Mouse (Mus musculus): ENCODE results near the gene Phpt1. TPM values are rescaled to one million over a fixed set of nuclear protein-coding genes. Genes with fewer than 3 reads are reported as not detected.

Phpt1 gene
- polyA plus RNA-seq, 1 experiment from 2014 or later, result 209 TPM

DNA sequence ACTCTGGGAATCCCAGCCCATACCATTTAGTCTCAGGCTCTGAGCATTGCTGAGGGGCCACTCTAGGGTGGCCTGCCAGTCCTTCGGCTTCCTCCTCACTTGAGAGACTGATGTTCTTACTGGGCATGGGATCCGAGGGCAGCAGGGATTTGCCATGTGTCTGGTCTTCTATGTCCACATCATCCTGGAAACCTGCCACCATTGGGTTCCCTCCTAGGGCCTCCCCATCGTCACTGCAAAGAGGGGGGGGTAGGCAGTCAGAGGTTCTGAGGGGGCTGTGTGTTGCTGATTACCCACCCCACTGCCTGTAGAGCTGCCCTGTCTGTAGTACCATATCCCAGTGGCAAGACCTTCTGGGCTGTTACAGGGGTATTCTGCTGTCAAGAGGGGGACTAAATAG, 10.6 kb upstream of the Phpt1 start:
- no peak for ATAC-seq (ENCODE audit: low read depth)
- no peak overlapping the region for H3K9ac ChIP-seq (replicated peaks; ENCODE audit: low read depth, low read length)
- 94% methylated on average over 3 of the region's 3 CpGs for WGBS
- H3K4me3 ChIP-seq (ENCODE audit: low read depth, low read length), result no peak overlapping the region
- H3K9me3 ChIP-seq (ENCODE audit: control insufficient read depth, low read length), result no peaks in the 10 kb centered on the region
- no peak overlapping the region for H3K27ac ChIP-seq (ENCODE audit: low read depth, low read length)
- peaks cover 14% of the 10 kb centered on the region for H3K36me3 ChIP-seq (ENCODE audit: control insufficient read depth, insufficient read depth, low read length)
- no peak overlapping the region for H3K4me2 ChIP-seq (ENCODE audit: low read depth, low read length)
- peaks cover 23% of the 10 kb centered on the region for H3K4me1 ChIP-seq (ENCODE audit: control insufficient read depth, insufficient read depth, low read length)
- peaks cover under 1% of the 10 kb centered on the region; the same call in 1 of the 2 replicates for H3K27me3 ChIP-seq (ENCODE audit: control insufficient read depth, insufficient read depth, low read length)

DNA sequence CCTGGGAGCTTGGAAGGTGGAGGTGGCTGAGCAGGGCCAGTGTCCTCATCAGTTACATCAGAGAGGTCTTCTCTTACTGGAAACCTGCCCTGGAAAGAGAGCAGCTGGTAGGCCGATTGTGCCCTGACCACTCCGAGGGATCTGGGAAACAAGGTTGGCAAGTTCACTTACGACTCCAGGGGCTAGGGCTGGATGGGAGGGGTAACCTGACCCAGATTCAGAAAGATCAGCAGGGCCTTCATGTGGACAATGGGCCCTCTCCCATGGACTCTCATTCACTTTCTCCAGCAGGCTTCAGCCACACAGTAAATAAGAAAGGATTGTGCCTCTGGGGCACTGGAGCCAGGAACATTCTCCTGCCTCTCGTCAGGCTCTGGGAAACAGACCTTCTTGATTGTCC, 9.8 kb upstream of the Phpt1 start:
- Histone ChIP-seq H3K9me3 (ENCODE audit: control insufficient read depth, low read length) (no peaks in the 10 kb centered on the region), H3K4me2 (ENCODE audit: low read depth, low read length) (no peak overlapping the region), H3K4me3 (ENCODE audit: low read depth, low read length) (no peak overlapping the region), H3K27ac (ENCODE audit: low read depth, low read length) (no peak overlapping the region), H3K27me3 (ENCODE audit: control insufficient read depth, insufficient read depth, low read length) (peaks cover 8% of the 10 kb centered on the region), H3K4me1 (ENCODE audit: control insufficient read depth, insufficient read depth, low read length) (peaks cover 30% of the 10 kb centered on the region), H3K36me3 (ENCODE audit: control insufficient read depth, insufficient read depth, low read length) (peaks cover 7% of the 10 kb centered on the region; the same call in 1 of the 2 replicates), H3K9ac (replicated peaks; ENCODE audit: low read depth, low read length) (no peak overlapping the region)
- ATAC-seq (ENCODE audit: low read depth), result no peak
- WGBS, result 85% methylated on average over 4 of the region's 4 CpGs

DNA sequence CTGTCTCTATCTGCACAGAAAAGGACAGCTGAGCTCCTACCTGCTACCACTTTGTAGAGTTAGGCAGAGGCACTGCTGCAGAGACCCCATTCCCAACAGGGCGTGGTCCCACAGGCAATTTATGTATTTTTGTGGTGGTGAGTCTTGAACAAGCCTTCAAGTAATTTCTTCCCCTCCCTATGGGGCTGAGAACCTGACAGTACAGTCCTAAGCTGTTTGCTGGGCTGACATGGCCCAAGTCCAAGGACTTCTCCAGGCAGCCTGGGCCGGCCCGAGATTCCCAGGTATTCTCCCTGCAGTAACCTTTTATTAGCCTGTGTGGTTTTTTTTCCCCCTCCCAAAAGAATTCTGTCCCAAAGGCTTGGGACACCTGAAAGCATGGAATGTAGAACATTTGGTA, 9.1 kb upstream of the Phpt1 start:
- no peak for ATAC-seq (ENCODE audit: low read depth)
- H3K27ac ChIP-seq (ENCODE audit: low read depth, low read length), result no peak overlapping the region
- H3K4me1 ChIP-seq (ENCODE audit: control insufficient read depth, insufficient read depth, low read length), result peaks cover 33% of the 10 kb centered on the region
- H3K9ac ChIP-seq (replicated peaks; ENCODE audit: low read depth, low read length), result no peak overlapping the region
- peaks cover 15% of the 10 kb centered on the region for H3K27me3 ChIP-seq (ENCODE audit: control insufficient read depth, insufficient read depth, low read length)
- H3K36me3 ChIP-seq (ENCODE audit: control insufficient read depth, insufficient read depth, low read length), result peaks cover 7% of the 10 kb centered on the region; the same call in 1 of the 2 replicates
- no peaks in the 10 kb centered on the region for H3K9me3 ChIP-seq (ENCODE audit: control insufficient read depth, low read length)
- no peak overlapping the region for H3K4me2 ChIP-seq (ENCODE audit: low read depth, low read length)
- WGBS, result 93% methylated on average over 3 of the region's 3 CpGs
- H3K4me3 ChIP-seq (ENCODE audit: low read depth, low read length), result no peak overlapping the region

DNA sequence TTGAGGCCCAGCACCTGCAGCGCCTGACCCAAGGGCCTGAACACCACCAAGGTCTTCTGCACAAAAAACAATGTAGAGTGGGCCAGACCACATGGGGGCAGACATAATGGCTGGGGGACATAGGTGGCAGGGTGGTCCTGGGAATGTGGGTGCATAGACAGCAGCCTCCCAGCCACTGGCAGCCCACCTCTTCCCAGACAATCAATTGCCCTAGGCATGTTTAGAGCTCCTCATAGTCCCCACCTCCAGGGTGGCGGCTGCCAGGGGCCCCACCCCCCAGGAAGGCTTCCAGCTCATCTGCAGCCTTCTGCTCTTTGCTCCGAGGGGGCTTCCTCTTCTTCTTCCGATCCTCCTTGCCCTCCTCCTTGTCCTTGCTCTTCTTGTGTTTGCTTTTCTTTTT, 8.5 kb upstream of the Phpt1 start:
- Histone ChIP-seq H3K4me1 (ENCODE audit: control insufficient read depth, insufficient read depth, low read length) (peaks cover 33% of the 10 kb centered on the region), H3K4me2 (ENCODE audit: low read depth, low read length) (no peak overlapping the region), H3K9me3 (ENCODE audit: control insufficient read depth, low read length) (no peaks in the 10 kb centered on the region), H3K36me3 (ENCODE audit: control insufficient read depth, insufficient read depth, low read length) (peaks cover 10% of the 10 kb centered on the region; the same call in 1 of the 2 replicates), H3K27ac (ENCODE audit: low read depth, low read length) (peak overlapping the region; percentile 62; the same call in 1 of the 2 replicates), H3K4me3 (ENCODE audit: low read depth, low read length) (no peak overlapping the region), H3K9ac (replicated peaks; ENCODE audit: low read depth, low read length) (no peak overlapping the region), H3K27me3 (ENCODE audit: control insufficient read depth, insufficient read depth, low read length) (peaks cover 21% of the 10 kb centered on the region)
- WGBS, result 68% methylated on average over 4 of the region's 4 CpGs
- no peak for ATAC-seq (ENCODE audit: low read depth)

DNA sequence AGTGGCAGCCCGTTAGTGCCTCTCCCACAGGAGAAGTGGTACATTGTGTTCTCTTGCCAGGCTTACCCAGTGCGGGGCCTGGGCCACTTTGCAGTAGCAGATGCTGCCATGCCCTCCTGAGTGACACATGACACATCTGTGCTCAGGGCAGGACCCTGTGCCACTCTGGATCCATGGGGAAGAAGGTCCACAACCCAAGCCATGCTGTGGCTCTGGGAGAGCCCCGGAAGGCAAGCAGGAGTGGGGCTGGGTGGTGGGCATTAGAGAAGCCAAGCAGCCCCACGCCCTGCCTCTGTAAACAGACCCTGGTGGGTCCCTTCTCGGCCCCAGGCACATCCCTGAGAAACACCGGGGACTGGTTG, 8.1 kb upstream of the Phpt1 start:
- 70% methylated on average over 6 of the region's 6 CpGs for WGBS
- Histone ChIP-seq H3K36me3 (ENCODE audit: control insufficient read depth, insufficient read depth, low read length) (peaks cover 10% of the 10 kb centered on the region; the same call in 1 of the 2 replicates), H3K9ac (replicated peaks; ENCODE audit: low read depth, low read length) (no peak overlapping the region)

DNA sequence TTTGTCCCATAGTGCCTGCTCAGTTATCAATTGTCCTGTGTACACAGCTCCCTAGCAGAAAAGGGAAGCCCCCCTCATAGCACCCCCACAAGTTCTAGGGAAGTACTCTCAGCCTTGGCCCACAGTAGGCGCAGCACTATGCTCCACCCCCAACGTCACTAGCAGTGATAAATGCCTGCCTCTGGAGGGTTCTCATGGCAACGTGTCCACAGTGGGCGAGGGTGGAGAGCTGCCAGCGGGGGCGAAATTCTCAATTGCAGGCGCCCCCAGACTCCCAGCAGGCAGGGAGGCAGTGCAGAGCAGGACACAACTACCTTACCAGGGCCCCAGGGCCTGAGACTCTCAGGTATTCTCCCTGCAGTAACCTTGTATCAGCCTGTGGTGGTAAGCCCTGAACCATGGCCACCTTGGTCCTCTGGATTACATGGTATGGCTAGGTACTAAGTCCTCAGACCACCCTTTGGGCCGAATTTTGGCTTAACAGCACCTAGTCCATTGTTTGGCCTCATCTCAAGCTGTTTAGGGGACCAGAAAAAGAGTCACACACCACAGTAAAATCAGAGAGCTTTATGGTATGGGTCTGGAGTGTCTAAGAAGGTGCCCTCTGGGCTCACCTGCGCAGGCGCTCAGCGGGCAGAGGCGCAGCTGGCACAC, 7.6 kb upstream of the Phpt1 start:
- WGBS, result 27% methylated on average over 12 of the region's 12 CpGs
- ATAC-seq (ENCODE audit: low read depth), result peak; percentile 42
- peaks cover 10% of the 10 kb centered on the region; the same call in 1 of the 2 replicates for H3K36me3 ChIP-seq (ENCODE audit: control insufficient read depth, insufficient read depth, low read length)
- no peak overlapping the region for H3K9ac ChIP-seq (replicated peaks; ENCODE audit: low read depth, low read length)
- H3K4me3 ChIP-seq (ENCODE audit: low read depth, low read length), result no peak overlapping the region
- H3K27me3 ChIP-seq (ENCODE audit: control insufficient read depth, insufficient read depth, low read length), result peaks cover 30% of the 10 kb centered on the region
- no peaks in the 10 kb centered on the region for H3K9me3 ChIP-seq (ENCODE audit: control insufficient read depth, low read length)
- H3K4me2 ChIP-seq (ENCODE audit: low read depth, low read length), result no peak overlapping the region; the same call in 1 of the 2 replicates
- peak overlapping the region; percentile 62 for H3K27ac ChIP-seq (ENCODE audit: low read depth, low read length)
- peaks cover 38% of the 10 kb centered on the region for H3K4me1 ChIP-seq (ENCODE audit: control insufficient read depth, insufficient read depth, low read length)

More for the DNA sequence above, 8.1 kb upstream of the Phpt1 start:
- Histone ChIP-seq H3K27ac (ENCODE audit: low read depth, low read length) (peak overlapping the region; percentile 62), H3K4me1 (ENCODE audit: control insufficient read depth, insufficient read depth, low read length) (peaks cover 33% of the 10 kb centered on the region), H3K4me3 (ENCODE audit: low read depth, low read length) (no peak overlapping the region), H3K27me3 (ENCODE audit: control insufficient read depth, insufficient read depth, low read length) (peaks cover 25% of the 10 kb centered on the region), H3K4me2 (ENCODE audit: low read depth, low read length) (no peak overlapping the region), H3K9me3 (ENCODE audit: control insufficient read depth, low read length) (no peaks in the 10 kb centered on the region)
- ATAC-seq (ENCODE audit: low read depth), result no peak

DNA sequence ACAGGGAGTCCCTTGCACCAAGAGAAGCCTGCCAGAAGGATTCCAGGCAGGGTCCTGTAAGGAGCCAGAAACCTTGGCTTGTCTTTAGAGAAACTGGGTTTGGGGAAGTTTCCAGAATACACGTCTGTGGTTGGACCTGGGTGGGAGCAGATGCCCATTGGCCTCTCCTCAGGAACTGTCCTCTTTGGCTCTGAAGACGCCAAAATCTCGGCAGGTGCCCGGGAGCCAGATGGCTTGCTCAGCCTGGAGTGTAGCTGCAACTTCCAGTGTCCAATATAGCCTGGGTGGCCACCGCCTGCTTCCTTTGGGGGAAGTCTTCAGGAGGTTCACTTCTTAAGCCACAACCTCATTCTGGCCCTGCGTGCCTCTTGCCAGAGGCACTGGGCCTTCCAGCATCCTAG, 6.9 kb upstream of the Phpt1 start:
- Histone ChIP-seq H3K4me3 (ENCODE audit: low read depth, low read length) (no peak overlapping the region), H3K36me3 (ENCODE audit: control insufficient read depth, insufficient read depth, low read length) (peaks cover 10% of the 10 kb centered on the region; the same call in 1 of the 2 replicates), H3K9me3 (ENCODE audit: control insufficient read depth, low read length) (no peaks in the 10 kb centered on the region), H3K27me3 (ENCODE audit: control insufficient read depth, insufficient read depth, low read length) (peaks cover 37% of the 10 kb centered on the region), H3K27ac (ENCODE audit: low read depth, low read length) (peak overlapping the region; percentile 39; the same call in 1 of the 2 replicates), H3K4me1 (ENCODE audit: control insufficient read depth, insufficient read depth, low read length) (peaks cover 43% of the 10 kb centered on the region), H3K4me2 (ENCODE audit: low read depth, low read length) (peak overlapping the region; percentile 66; the same call in 1 of the 2 replicates), H3K9ac (replicated peaks; ENCODE audit: low read depth, low read length) (no peak overlapping the region; the same call in 1 of the 2 replicates)
- no peak; the same call in 1 of the 2 replicates for ATAC-seq (ENCODE audit: low read depth)
- 37% methylated on average over 6 of the region's 6 CpGs for WGBS

DNA sequence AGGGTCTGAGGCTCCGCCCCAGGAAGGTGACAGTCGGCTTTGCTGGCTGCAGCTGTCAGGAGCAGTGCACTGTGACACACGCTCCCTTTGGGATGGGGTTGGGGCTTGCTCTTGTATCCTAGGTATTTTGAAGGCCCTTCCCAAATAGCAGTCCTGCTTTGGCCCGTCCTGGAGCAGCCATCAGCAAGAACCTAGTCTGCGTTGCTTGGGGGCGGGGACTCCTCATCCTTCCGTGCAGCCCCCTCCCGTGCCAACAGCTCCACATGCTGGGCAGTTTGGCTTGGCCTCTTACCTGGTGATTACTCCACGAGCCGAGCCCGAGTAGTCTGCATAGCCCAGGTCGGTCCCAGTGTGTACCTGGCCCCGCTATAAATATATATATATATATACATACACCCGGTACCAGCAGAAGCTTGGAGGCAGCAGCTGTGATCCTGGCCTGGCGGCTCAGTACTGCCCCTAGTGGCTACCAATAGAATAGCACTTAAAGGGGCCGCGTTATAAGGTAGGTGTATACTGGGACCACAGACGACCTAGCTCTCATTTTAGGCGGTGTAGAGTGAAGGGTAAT, 6.4 kb upstream of the Phpt1 start, which contains the start of gene Ajm1:
Gene Ajm1, minus strand, starts transcription at position 464 of the 571 bp plus-strand sequence.
- Histone ChIP-seq H3K27ac (ENCODE audit: low read depth, low read length) (peak within 1 kb of the TSS; percentile 62), H3K27me3 (ENCODE audit: control insufficient read depth, insufficient read depth, low read length) (peaks cover 41% of the 10 kb centered on the region), H3K4me2 (ENCODE audit: low read depth, low read length) (peak within 1 kb of the TSS; percentile 66), H3K9ac (replicated peaks; ENCODE audit: low read depth, low read length) (peak within 1 kb of the TSS; percentile 56), H3K36me3 (ENCODE audit: control insufficient read depth, insufficient read depth, low read length) (peaks cover 10% of the 10 kb centered on the region; the same call in 1 of the 2 replicates), H3K4me3 (ENCODE audit: low read depth, low read length) (peak within 1 kb of the TSS; percentile 51), H3K9me3 (ENCODE audit: control insufficient read depth, low read length) (no peaks in the 10 kb centered on the region), H3K4me1 (ENCODE audit: control insufficient read depth, insufficient read depth, low read length) (peaks cover 43% of the 10 kb centered on the region)
- ATAC-seq (ENCODE audit: low read depth), result peak; percentile 76
- 6% methylated on average over 19 of the region's 19 CpGs for WGBS

DNA sequence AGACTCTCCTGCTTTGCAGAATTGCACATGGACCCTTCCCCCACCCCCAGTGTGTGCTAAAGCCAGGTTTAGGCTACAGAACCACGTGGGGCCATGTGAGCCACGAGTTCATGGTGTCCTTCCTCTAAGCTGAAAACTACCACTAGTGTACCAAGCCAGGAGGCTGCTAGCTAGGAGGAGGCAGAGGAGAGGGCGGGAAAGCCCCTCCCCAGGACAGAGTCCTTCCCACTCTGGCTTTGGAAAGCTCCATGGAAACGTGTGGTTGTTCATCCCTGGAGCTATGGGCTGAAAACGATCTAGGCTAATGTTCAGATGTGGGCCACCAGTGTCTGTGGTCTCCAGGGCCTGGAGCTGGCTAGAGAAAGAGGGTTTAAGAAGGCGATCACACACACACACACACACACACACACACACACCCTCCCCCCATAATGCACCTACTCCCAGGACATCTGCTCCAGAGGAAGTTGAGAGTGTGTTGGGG, 5.6 kb upstream of the Phpt1 start:
- peak overlapping the region; percentile 51 for H3K4me3 ChIP-seq (ENCODE audit: low read depth, low read length)
- H3K4me1 ChIP-seq (ENCODE audit: control insufficient read depth, insufficient read depth, low read length), result peaks cover 45% of the 10 kb centered on the region
- peak overlapping the region; percentile 66 for H3K4me2 ChIP-seq (ENCODE audit: low read depth, low read length)
- H3K9me3 ChIP-seq (ENCODE audit: control insufficient read depth, low read length), result no peaks in the 10 kb centered on the region
- H3K27ac ChIP-seq (ENCODE audit: low read depth, low read length), result no peak overlapping the region
- H3K9ac ChIP-seq (replicated peaks; ENCODE audit: low read depth, low read length), result peak overlapping the region; percentile 56; the same call in 1 of the 2 replicates
- peaks cover 41% of the 10 kb centered on the region for H3K27me3 ChIP-seq (ENCODE audit: control insufficient read depth, insufficient read depth, low read length)
- 46% methylated on average over 6 of the region's 6 CpGs for WGBS
- peaks cover 10% of the 10 kb centered on the region; the same call in 1 of the 2 replicates for H3K36me3 ChIP-seq (ENCODE audit: control insufficient read depth, insufficient read depth, low read length)
- no peak for ATAC-seq (ENCODE audit: low read depth)
